Mouse (Mus musculus): ENCODE measurements around the gene Olfr961.

Olfr961 gene

GRCm38 (mm10) chr9:39644785-39645184, at the start of gene Olfr961:
TSS of gene Olfr961 (plus strand) at chr9:39645085.
- no peak for TF ChIP-seq GATA4 (IDR thresholded peaks at IDR 0.05; ENCODE audit: insufficient replicate concordance, low read length)

GRCm38 (mm10) chr9:39602536-39603332, 42.2 kb upstream of the Olfr961 start:
- TF ChIP-seq GATA4 (IDR thresholded peaks at IDR 0.05; ENCODE audit: insufficient replicate concordance, low read length) = no peak

- TF ChIP-seq GATA4 (IDR thresholded peaks at IDR 0.05; ENCODE audit: insufficient replicate concordance, low read length) = no peak
Measured at GRCm38 (mm10) chr9:39603333-39603845, 41.5 kb upstream of the Olfr961 start.

GRCm38 (mm10) chr9:39603999-39604453, 40.9 kb upstream of the Olfr961 start, which contains the start of gene AW551984:
TSS of gene AW551984 (minus strand) at chr9:39604403.
- no peak for TF ChIP-seq GATA4 (IDR thresholded peaks at IDR 0.05; ENCODE audit: insufficient replicate concordance, low read length)

GRCm38 (mm10) chr9:39608497-39608896, 36.4 kb upstream of the Olfr961 start:
- TF ChIP-seq GATA4 (IDR thresholded peaks at IDR 0.05; ENCODE audit: insufficient replicate concordance, low read length) = no peak

- no peak for TF ChIP-seq GATA4 (IDR thresholded peaks at IDR 0.05; ENCODE audit: insufficient replicate concordance, low read length)
Measured at GRCm38 (mm10) chr9:39610355-39610754, 34.5 kb upstream of the Olfr961 start, which contains the start of gene Olfr148. TSS of gene Olfr148 (plus strand) at chr9:39610655.

GRCm38 (mm10) chr9:39611953-39612352, 32.9 kb upstream of the Olfr961 start:
- no peak for TF ChIP-seq GATA4 (IDR thresholded peaks at IDR 0.05; ENCODE audit: insufficient replicate concordance, low read length)

- TF ChIP-seq GATA4 (IDR thresholded peaks at IDR 0.05; ENCODE audit: insufficient replicate concordance, low read length) = no peak
Measured at GRCm38 (mm10) chr9:39621073-39621472, 23.8 kb upstream of the Olfr961 start, which contains the start of gene Olfr960. TSS of gene Olfr960 (plus strand) at chr9:39621373.

GRCm38 (mm10) chr9:39623783-39624182, 21.1 kb upstream of the Olfr961 start:
- no peak for TF ChIP-seq GATA4 (IDR thresholded peaks at IDR 0.05; ENCODE audit: insufficient replicate concordance, low read length)

GRCm38 (mm10) chr9:39624711-39625110, 20.2 kb upstream of the Olfr961 start:
- TF ChIP-seq GATA4 (IDR thresholded peaks at IDR 0.05; ENCODE audit: insufficient replicate concordance, low read length) = no peak

- TF ChIP-seq GATA4 (IDR thresholded peaks at IDR 0.05; ENCODE audit: insufficient replicate concordance, low read length) = no peak
Measured at GRCm38 (mm10) chr9:39629069-39629468, 15.8 kb upstream of the Olfr961 start.

- no peak for TF ChIP-seq GATA4 (IDR thresholded peaks at IDR 0.05; ENCODE audit: insufficient replicate concordance, low read length)
Measured at GRCm38 (mm10) chr9:39633913-39634594, 10.8 kb upstream of the Olfr961 start.

GRCm38 (mm10) chr9:39647382-39647781, 2.5 kb downstream of the Olfr961 start:
- TF ChIP-seq GATA4 (IDR thresholded peaks at IDR 0.05; ENCODE audit: insufficient replicate concordance, low read length) = no peak

- no peak for TF ChIP-seq GATA4 (IDR thresholded peaks at IDR 0.05; ENCODE audit: insufficient replicate concordance, low read length)
Measured at GRCm38 (mm10) chr9:39654756-39655396, 10.0 kb downstream of the Olfr961 start.

- TF ChIP-seq GATA4 (IDR thresholded peaks at IDR 0.05; ENCODE audit: insufficient replicate concordance, low read length) = no peak
Measured at GRCm38 (mm10) chr9:39666905-39667304, 22.0 kb downstream of the Olfr961 start, which contains the start of gene Olfr963. TSS of gene Olfr963 (plus strand) at chr9:39667205.
